Mouse (Mus musculus): ENCODE data around the gene Cyp2s1.

- TF ChIP-seq GATA1 (IDR thresholded peaks at IDR 0.05; ENCODE audit: borderline replicate concordance, low read length) (no peak), FLI1 (IDR thresholded peaks at IDR 0.05; ENCODE audit: low read length) (no peak)
Measured at GRCm38 (mm10) chr7:25840908-25841307, 24.2 kb upstream of the Cyp2s1 start.
